8 mouse cellular contexts compared by ENCODE assay signal in the genomic region with DNA sequence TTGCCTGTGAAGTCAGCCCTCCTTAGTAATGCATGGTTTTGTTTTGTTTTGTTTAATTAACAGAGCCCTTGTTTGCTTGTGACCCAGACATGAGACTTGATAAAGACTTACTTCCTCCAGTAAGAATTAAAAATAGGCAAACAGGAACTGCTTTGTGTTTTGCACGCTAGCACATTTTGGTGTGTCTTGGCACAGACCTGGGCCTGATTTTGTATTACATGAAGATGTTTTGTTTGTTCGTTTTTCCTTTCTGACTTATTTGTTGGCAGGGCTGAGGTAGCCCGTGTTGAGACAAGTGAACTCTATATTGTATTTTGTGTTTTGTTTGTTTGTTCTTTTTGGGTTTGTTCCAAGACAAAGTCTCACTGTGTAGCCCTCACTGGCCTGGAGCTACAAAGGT. TPM values are rescaled to one million over a fixed set of nuclear protein-coding genes. Genes with fewer than 3 reads are reported as not detected.
DNase-seq lines count a peak whose midpoint lies in the region; ATAC-seq and TF ChIP-seq lines count a peak whose summit lies in the region.

No protein-coding gene starts in this region.

- peak overlapping the region; percentile 66 for H3K4me3 ChIP-seq in cerebellum, adult 2 months (replicated peaks; ENCODE audit: insufficient read depth, low read depth, low read length)
- peak overlapping the region; percentile 75 for H3K4me3 ChIP-seq in bone marrow, adult 2 months (replicated peaks; ENCODE audit: control insufficient read depth, low read depth, low read length)
- peak overlapping the region; percentile 93 for H3K4me3 ChIP-seq in hindbrain, embryonic 12.5 days

- WGBS in cerebellum, adult 2 months: 38% methylated on average over 3 of the region's 3 CpGs
- 8% methylated on average over 3 of the region's 3 CpGs for WGBS in bone marrow, adult 2 months
- 63% methylated on average over 3 of the region's 3 CpGs for WGBS in hindbrain, embryonic 12.5 days

- H3K9me3 ChIP-seq in hindbrain, embryonic 12.5 days (replicated peaks): no peaks in the 10 kb centered on the region

- H3K27ac ChIP-seq in cerebellum, adult 2 months (ENCODE audit: insufficient read depth, low read length): no peak overlapping the region
- H3K27ac ChIP-seq in bone marrow, adult 2 months (ENCODE audit: control insufficient read depth, insufficient read depth, low read depth, low read length, poor library complexity): no peak overlapping the region
- no peak overlapping the region for H3K27ac ChIP-seq in hindbrain, embryonic 12.5 days

- H3K9ac ChIP-seq in hindbrain, embryonic 12.5 days: peak overlapping the region; percentile 84

- TF ChIP-seq POLR2A in cerebellum, adult 2 months (IDR thresholded peaks at IDR 0.05; ENCODE audit: borderline replicate concordance, insufficient read depth, low read length): no peak
- TF ChIP-seq POLR2A in bone marrow, adult 2 months (IDR thresholded peaks at IDR 0.05; ENCODE audit: borderline replicate concordance, control insufficient read depth, low read depth, low read length): no peak

- ATAC-seq in hindbrain, embryonic 12.5 days (ENCODE audit: low FRiP score): no peak

- H3K4me1 ChIP-seq in cerebellum, adult 2 months (ENCODE audit: control insufficient read depth, insufficient read depth, low read length): peaks cover 9% of the 10 kb centered on the region
- peaks cover 4% of the 10 kb centered on the region for H3K4me1 ChIP-seq in bone marrow, adult 2 months (ENCODE audit: control insufficient read depth, insufficient read depth, low read length)
- peaks cover 16% of the 10 kb centered on the region for H3K4me1 ChIP-seq in hindbrain, embryonic 12.5 days

- no peak for DNase-seq in cerebellum, adult 2 months
- DNase-seq in cerebellum, adult 9-11 months: no peak
- DNase-seq in lung, postnatal 25 days (ENCODE audit: low spot score): peak; percentile 31
- no peak for DNase-seq in adrenal gland, adult 8-10 months
- DNase-seq in MN1 (ENCODE audit: low spot score): no peak
- no peak for DNase-seq in cerebellum, postnatal 10 days

- H3K36me3 ChIP-seq in hindbrain, embryonic 12.5 days: no peaks in the 10 kb centered on the region

- peak overlapping the region; percentile 61 for H3K4me2 ChIP-seq in hindbrain, embryonic 12.5 days (replicated peaks)

- TF ChIP-seq CTCF in cerebellum, adult 2 months (IDR thresholded peaks at IDR 0.05; ENCODE audit: borderline replicate concordance, insufficient read depth, low read depth, low read length): no peak
- TF ChIP-seq CTCF in bone marrow, adult 2 months (IDR thresholded peaks at IDR 0.05; ENCODE audit: control insufficient read depth, insufficient read depth, low read length): no peak

- H3K27me3 ChIP-seq in cerebellum, adult 2 months (ENCODE audit: control insufficient read depth, insufficient read depth, low read length): no peaks in the 10 kb centered on the region
- H3K27me3 ChIP-seq in hindbrain, embryonic 12.5 days: no peaks in the 10 kb centered on the region

RNA-seq across cellular contexts. Expression of gene Sft2d1, which starts 0.8 kb away (rescaled TPM):
- polyA plus RNA-seq in cerebellum, adult 2 months (2012; rRNA removed): 116 and 118 TPM in 2 replicates
- 11.9 and 17.9 TPM in 2 replicates for polyA plus RNA-seq in bone marrow, adult 2 months (2011; ENCODE audit: insufficient read depth, insufficient read length, low replicate concordance, missing spikeins)
- 109 and 112 TPM in 2 replicates for polyA plus RNA-seq in hindbrain, embryonic 12.5 days (2016; fragmentation: Nextera tagmentation; extraction: Ambion mirVana)
- total RNA-seq in adrenal gland, adult 8-10 months (2022): 10 to 100 TPM; 42.0 to 50.0 (median 45.0) TPM

RNA-seq across cellular contexts. Expression of gene Prr18, which starts 25.5 kb away (rescaled TPM):
- polyA plus RNA-seq in cerebellum, adult 2 months (2012; rRNA removed): 57.9 and 78.1 TPM in 2 replicates
- not detected in 2 replicates for polyA plus RNA-seq in bone marrow, adult 2 months (2011; ENCODE audit: insufficient read depth, insufficient read length, low replicate concordance, missing spikeins)
- 4.3 and 4.5 TPM in 2 replicates for polyA plus RNA-seq in hindbrain, embryonic 12.5 days (2016; fragmentation: Nextera tagmentation; extraction: Ambion mirVana)
- total RNA-seq in adrenal gland, adult 8-10 months (2022): under 1 TPM; 0.13 to 0.55 (median 0.35) TPM

RNA-seq across cellular contexts. Expression of gene Mpc1, which starts 29.0 kb away (rescaled TPM):
- 524 and 528 TPM in 2 replicates for polyA plus RNA-seq in cerebellum, adult 2 months (2012; rRNA removed)
- polyA plus RNA-seq in bone marrow, adult 2 months (2011; ENCODE audit: insufficient read depth, insufficient read length, low replicate concordance, missing spikeins): 26.7 and 40.1 TPM in 2 replicates
- 134 and 138 TPM in 2 replicates for polyA plus RNA-seq in hindbrain, embryonic 12.5 days (2016; fragmentation: Nextera tagmentation; extraction: Ambion mirVana)
- 100 to 1,000 TPM; 122 to 221 (median 169) TPM for total RNA-seq in adrenal gland, adult 8-10 months (2022)

RNA-seq across cellular contexts. Expression of gene T2, which starts 44.0 kb away (rescaled TPM):
- 0.80 and 1.0 TPM in 2 replicates for polyA plus RNA-seq in cerebellum, adult 2 months (2012; rRNA removed)
- not detected in 2 replicates for polyA plus RNA-seq in bone marrow, adult 2 months (2011; ENCODE audit: insufficient read depth, insufficient read length, low replicate concordance, missing spikeins)
- polyA plus RNA-seq in hindbrain, embryonic 12.5 days (2016; fragmentation: Nextera tagmentation; extraction: Ambion mirVana): 0.77 and 0.96 TPM in 2 replicates
- not detected for total RNA-seq in adrenal gland, adult 8-10 months (2022)

Comparison
In these comparisons a context has a peak if more than half of its experiments do, and no peak if none do; other contexts are left out.
1. RNA of gene Prr18, which starts 25.5 kb away (polyA plus RNA-seq): 57.9 to 78.1 TPM in cerebellum, adult 2 months; 4.3 to 4.5 TPM in hindbrain, embryonic 12.5 days and not detected in bone marrow, adult 2 months; every median in the first group is over 10 times any median in the second.
2. Peak in every context shown above with its lines, with median percentiles within 50 percentile points of each other: H3K4me3 ChIP-seq.